Mouse (Mus musculus): ENCODE measurements around the gene Bcar1.

DNA sequence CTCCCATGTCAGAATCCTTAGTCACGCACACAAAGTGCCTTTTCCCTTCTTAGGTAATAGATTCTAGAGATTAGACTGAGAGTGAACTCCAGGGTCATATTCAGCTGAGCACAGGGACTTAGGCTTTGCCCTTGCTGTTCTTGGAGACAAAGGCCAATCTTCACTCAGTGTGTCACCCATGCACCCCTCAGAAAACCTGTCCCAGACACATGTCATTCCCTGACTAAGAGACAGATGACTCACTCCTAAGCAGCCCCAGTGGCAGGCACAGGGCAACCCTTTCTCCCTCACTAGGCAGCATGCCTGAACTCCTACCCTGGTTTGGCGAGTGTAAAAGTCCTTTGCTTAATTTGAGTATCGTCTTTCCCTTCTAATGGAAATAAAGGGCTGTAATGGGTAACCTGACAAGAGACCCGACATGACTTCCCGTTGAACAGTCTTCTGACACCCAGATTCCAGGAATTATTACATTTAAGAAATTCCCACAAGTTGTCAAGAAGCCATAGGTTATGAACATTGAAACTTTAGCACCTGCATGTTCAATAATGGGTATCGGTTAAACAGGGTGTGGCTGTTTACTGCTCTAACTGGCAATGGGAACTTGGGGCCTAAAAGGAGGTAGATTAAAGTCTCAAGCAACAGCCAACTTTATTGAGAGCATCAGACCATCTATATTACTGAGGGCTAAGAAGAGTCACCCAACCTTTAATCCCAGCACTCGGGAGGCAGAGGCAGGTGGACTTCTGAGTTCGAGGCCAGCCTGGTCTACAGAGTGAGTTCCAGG, 4.4 kb upstream of the Bcar1 start:
- TF ChIP-seq GATA1 (IDR thresholded peaks at IDR 0.05; ENCODE audit: low read length) = no peak
- TF ChIP-seq TAL1 (IDR thresholded peaks at IDR 0.05; ENCODE audit: low read length) = no peak

All from erythroblast, embryonic 14.5 days (primary cell).